In the genomic region with DNA sequence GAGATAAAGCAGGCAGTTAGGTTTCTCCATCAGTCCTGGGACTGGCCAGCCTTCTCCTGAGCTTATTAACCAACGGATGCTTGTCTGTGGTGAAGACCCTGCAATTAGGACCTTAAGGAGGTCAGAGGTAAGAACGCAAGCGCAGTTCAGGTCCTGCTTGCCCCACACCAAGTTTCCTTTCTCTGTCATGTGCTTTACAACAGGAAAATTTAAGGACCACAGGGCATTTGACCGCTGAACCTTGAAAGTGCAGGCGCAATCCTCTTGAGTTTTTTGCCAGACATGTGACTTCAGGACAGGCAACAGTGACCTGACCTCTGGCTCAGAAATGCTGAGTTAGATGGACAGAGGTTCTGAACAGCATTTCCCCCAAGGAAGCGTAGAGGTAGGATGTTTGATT, we compare ENCODE assay signal across 24 mouse cellular contexts. TPM values are rescaled to one million over a fixed set of nuclear protein-coding genes. Genes with fewer than 3 reads are reported as not detected.
DNase-seq lines count a peak whose midpoint lies in the region; TF ChIP-seq lines count a peak whose summit lies in the region.
"Had no signal": no experiment of that assay in that cellular context is flagged by ENCODE, and none has a peak within 500 bp of the region (broad histone marks: within the 10 kb centered on the region; RNA-seq: fewer than 3 reads in every experiment).

No protein-coding gene starts in this region.

- intact Hi-C loops in heart, postnatal 25 days (cut with DNase I) = loop anchor here (5.0 kb wide), 1 partner anchor 515 kb away; no protein-coding TSS in a partner anchor

- no peak for TF ChIP-seq POLR2A in kidney, adult 2 months (IDR thresholded peaks at IDR 0.05; ENCODE audit: low read depth, low read length)

- H3K36me3 ChIP-seq in kidney, adult 2 months (ENCODE audit: control insufficient read depth, insufficient read depth, low read length) = no peaks in the 10 kb centered on the region
- H3K36me3 ChIP-seq: embryonic facial prominence, embryonic 13.5 days; forebrain, embryonic 10.5 days; G1E; heart, embryonic 15.5 days; hindbrain, embryonic 13.5 days; lung, embryonic 15.5 days; midbrain, embryonic 12.5 days; neural tube, embryonic 12.5 days had no signal

- no peak for TF ChIP-seq CTCF in kidney, adult 2 months (conservative IDR thresholded peaks at IDR 0.05; ENCODE audit: insufficient read depth, insufficient read length, low read depth, low read length)

- WGBS in kidney, adult 2 months = 33% methylated on average over 6 of the region's 6 CpGs

- DNase-seq in heart, adult 11 months = peak; percentile 53
- no peak for DNase-seq in heart, postnatal 25 days (ENCODE audit: low spot score)
- peak; percentile 87 for DNase-seq in kidney, adult 2 months
- DNase-seq in kidney, postnatal 4 days = no peak
- DNase-seq in kidney, adult 9 months = peak; percentile 86
- peak; percentile 53 to 74 for DNase-seq in kidney, postnatal 36 days
- no peak for DNase-seq in thymus, postnatal 36 days
- no peak for DNase-seq in ovary, postnatal 36 days (ENCODE audit: low spot score)
- DNase-seq: adrenal gland, adult 8-10 months; cerebellum, adult 8-10 months; embryo, embryonic 11 days; gastrocnemius, postnatal 10 days; heart, postnatal 4 days; layer of hippocampus, postnatal 36 days had no signal

- H3K27me3 ChIP-seq in kidney, adult 2 months (replicated peaks; ENCODE audit: control insufficient read depth, insufficient read depth, low read length) = no peaks in the 10 kb centered on the region
- H3K27me3 ChIP-seq: embryonic facial prominence, embryonic 13.5 days; heart, embryonic 15.5 days; hindbrain, embryonic 13.5 days; lung, embryonic 15.5 days; midbrain, embryonic 12.5 days; neural tube, embryonic 12.5 days had no signal

- H3K27ac ChIP-seq in kidney, adult 2 months (ENCODE audit: insufficient read depth, low read depth, low read length) = peak overlapping the region; percentile 80; the same call in 1 of the 2 replicates
- H3K27ac ChIP-seq: embryonic facial prominence, embryonic 13.5 days; forebrain, embryonic 10.5 days; heart, embryonic 15.5 days; hindbrain, embryonic 13.5 days; lung, embryonic 15.5 days; midbrain, embryonic 12.5 days; neural tube, embryonic 12.5 days had no signal

- H3K4me1 ChIP-seq in kidney, adult 2 months (ENCODE audit: control insufficient read depth, insufficient read depth, low read length) = peaks cover 25% of the 10 kb centered on the region
- H3K4me1 ChIP-seq: embryonic facial prominence, embryonic 13.5 days; forebrain, embryonic 10.5 days; hindbrain, embryonic 13.5 days; midbrain, embryonic 12.5 days; neural tube, embryonic 12.5 days had no signal

- no peak overlapping the region for H3K4me3 ChIP-seq in kidney, adult 2 months (ENCODE audit: insufficient read depth, low read depth, low read length)
- H3K4me3 ChIP-seq: embryonic facial prominence, embryonic 13.5 days; forebrain, embryonic 10.5 days; heart, embryonic 15.5 days; hindbrain, embryonic 13.5 days; lung, embryonic 15.5 days; midbrain, embryonic 12.5 days; myocyte; neural tube, embryonic 12.5 days had no signal

RNA-seq across cellular contexts. Expression of a gene that starts 36.8 kb away (rescaled TPM):
- 1 to 10 TPM; 3.5 to 4.8 TPM for total RNA-seq in heart, postnatal 25 days (2021)
- 6.0 and 6.9 TPM in 2 replicates for polyA plus RNA-seq in kidney, adult 2 months (2012; rRNA removed)
- total RNA-seq: megakaryocyte progenitor cell, adult 5-6 weeks had no signal
- polyA plus RNA-seq: G1E had no signal

RNA-seq across cellular contexts. Expression of a gene that starts 45.0 kb away (rescaled TPM):
- total RNA-seq in heart, postnatal 25 days (2021) = 1 to 10 TPM; 3.5 to 4.1 TPM
- polyA plus RNA-seq in kidney, adult 2 months (2012; rRNA removed) = 11.3 and 13.0 TPM in 2 replicates
- polyA plus RNA-seq: G1E, myocyte had no signal

Comparison
In these comparisons a context has a peak if more than half of its experiments do, and no peak if none do; other contexts are left out.
1. DNase-seq: peak in heart, adult 11 months (single experiment), kidney, adult 2 months (single experiment), kidney, adult 9 months (single experiment) and kidney, postnatal 36 days (2 of 2); none in heart, postnatal 25 days (single experiment), kidney, postnatal 4 days (0 of 2), thymus, postnatal 36 days (0 of 2) and ovary, postnatal 36 days (single experiment).